Mouse (Mus musculus) embryonic facial prominence, embryonic 11.5 days (tissue): Measurements from ENCODE around the gene Qpctl. TPM values are rescaled to one million over a fixed set of nuclear protein-coding genes. Genes with fewer than 3 reads are reported as not detected.

Experiments used
- ATAC-seq: fragments of 200-750 bp; cut with Nextera tagmentation; replicated peaks from 2 replicates; pipeline ENCODE4 v1.8.0; 2017; ENCODE audit warnings: low read depth; ENCODE audit not compliant: insufficient number of reproducible peaks, low FRiP score, low TSS enrichment
- DNase-seq: peaks from one replicate; pipeline ENCODE4 v3.0.0-alpha.2; 2015; ENCODE audit warnings: low spot score
- H3K27ac ChIP-seq: fragments of 300-500 bp; sonication (generic); replicated peaks from 2 replicates; pipeline ENCODE4 v1.5.1; 2014; ENCODE audit warnings: mild to moderate bottlenecking, low read depth, low read length, control low read depth
- H3K27me3 ChIP-seq: fragments of 300-500 bp; sonication (generic); 2 replicates; pipeline ENCODE4 v1.6.1; 2014; ENCODE audit warnings: mild to moderate bottlenecking, low read length, moderate library complexity, mixed read lengths; ENCODE audit not compliant: control insufficient read depth, insufficient read depth
- H3K36me3 ChIP-seq: fragments of 300-500 bp; sonication (generic); replicated peaks from 2 replicates; pipeline ENCODE4 v1.6.1; 2014; ENCODE audit warnings: low read depth, mild to moderate bottlenecking, low read length, moderate library complexity, mixed read lengths; ENCODE audit not compliant: control insufficient read depth, insufficient read depth
- H3K4me1 ChIP-seq: fragments of 300-500 bp; sonication (generic); 2 replicates; pipeline ENCODE4 v1.6.1; 2014; ENCODE audit warnings: low read length, mixed read lengths; ENCODE audit not compliant: control insufficient read depth, insufficient read depth
- H3K4me2 ChIP-seq: fragments of 300-500 bp; sonication (generic); 2 replicates; pipeline ENCODE4 v1.6.1; 2014; ENCODE audit warnings: low read depth, mild to moderate bottlenecking, control low read depth, low read length, moderate library complexity
- H3K4me3 ChIP-seq: fragments of 300-500 bp; sonication (generic); 2 replicates; pipeline ENCODE4 v1.5.1; 2014; ENCODE audit warnings: low read depth, low read length, control low read depth
- H3K9ac ChIP-seq: fragments of 300-500 bp; sonication (generic); replicated peaks from 2 replicates; pipeline ENCODE4 v1.6.1; 2014; ENCODE audit warnings: mild to moderate bottlenecking, control low read depth, low read length
- H3K9me3 ChIP-seq: fragments of 300-500 bp; sonication (generic); replicated peaks from 2 replicates; pipeline ENCODE4 v1.6.1; 2016; ENCODE audit warnings: mild to moderate bottlenecking, low read length, inconsistent platforms, mixed read lengths; ENCODE audit not compliant: control insufficient read depth
- WGBS: fragments of 180-500 bp; shearing (Covaris S2); extraction: QIAGEN DNeasy Blood & Tissue Kit; methylation state at CpG from one replicate; pipeline ENCODE4 v1.1.7; 2014; 5-methylcytosine and 5-hydroxymethylcytosine counted together
- polyA plus RNA-seq: library from polyadenylated mRNA; unstranded; fragments of >200 nt; fragmentation: Nextera tagmentation; extraction: Ambion mirVana; gene quantifications from 2 replicates; pipeline ENCODE4 v1.2.1, GENCODE M21; 2014

Qpctl gene
- polyA plus RNA-seq, 1 experiment from 2014 or later, result 9.4 TPM

GRCm38 (mm10) chr7:19149626-19150025, 535 bp upstream of the Qpctl start, which contains the start of gene Snrpd2:
Snrpd2 (plus strand) TSS chr7:19149722.
- 0% methylated on average over 24 of the region's 24 CpGs for WGBS
- Histone ChIP-seq H3K27me3 (no peaks in the 10 kb centered on the region), H3K9me3 (no peaks in the 10 kb centered on the region), H3K4me1 (no peaks in the 10 kb centered on the region), H3K4me3 (peak within 1 kb of the TSS; percentile 62), H3K4me2 (peak within 1 kb of the TSS; percentile 66), H3K27ac (no peak within 1 kb of the TSS; the same call in 1 of the 2 replicates), H3K9ac (peak within 1 kb of the TSS; percentile 68), H3K36me3 (peaks cover 7% of the 10 kb centered on the region)
- ATAC-seq, result peak; percentile 89
- DNase-seq, result peak; percentile 98

- H3K27me3 ChIP-seq, result no peaks in the 10 kb centered on the region
- H3K4me3 ChIP-seq, result peak overlapping the region; percentile 62
- H3K4me1 ChIP-seq, result no peaks in the 10 kb centered on the region
- H3K4me2 ChIP-seq, result peak overlapping the region; percentile 65
- peaks cover 3% of the 10 kb centered on the region for H3K36me3 ChIP-seq
- no peaks in the 10 kb centered on the region for H3K9me3 ChIP-seq
- H3K27ac ChIP-seq, result no peak overlapping the region
- ATAC-seq (no peak), DNase-seq (no peak)
- H3K9ac ChIP-seq, result peak overlapping the region; percentile 35
- WGBS, result 13% methylated on average over 20 of the region's 20 CpGs
Observed at GRCm38 (mm10) chr7:19148180-19148874, 764 bp downstream of the Qpctl start.

- Histone ChIP-seq H3K27me3 (no peaks in the 10 kb centered on the region), H3K9ac (no peak overlapping the region), H3K4me1 (no peaks in the 10 kb centered on the region), H3K4me2 (no peak overlapping the region), H3K4me3 (no peak overlapping the region), H3K36me3 (no peaks in the 10 kb centered on the region; the same call in 1 of the 2 replicates), H3K9me3 (no peaks in the 10 kb centered on the region), H3K27ac (no peak overlapping the region)
- peak; percentile 33 for DNase-seq
- ATAC-seq, result no peak
- 50% methylated on average over 6 of the region's 6 CpGs for WGBS
Observed at GRCm38 (mm10) chr7:19147497-19148045, 1.5 kb downstream of the Qpctl start.

DNA sequence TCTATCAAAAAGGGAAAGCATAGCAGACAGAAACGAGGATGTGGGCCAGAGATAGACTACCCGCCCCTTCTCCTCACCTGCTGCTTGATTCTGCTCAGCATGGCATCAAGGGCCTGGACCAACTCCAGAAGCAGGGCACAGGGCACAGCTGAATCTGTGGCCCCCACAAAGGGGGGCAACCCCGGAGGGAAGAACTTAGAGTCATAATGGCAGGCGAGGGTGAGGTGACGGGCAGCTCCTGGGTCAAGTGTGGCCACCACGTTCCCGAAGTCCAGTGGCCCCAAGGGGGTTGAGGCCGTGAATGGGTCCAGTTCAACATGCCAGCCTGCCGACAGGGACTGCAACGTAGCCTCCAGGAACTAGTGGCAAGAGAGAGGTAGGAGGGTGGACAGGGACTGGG, 2.3 kb downstream of the Qpctl start:
- Histone ChIP-seq H3K27ac (no peak overlapping the region), H3K4me1 (no peaks in the 10 kb centered on the region), H3K4me3 (no peak overlapping the region), H3K9me3 (no peaks in the 10 kb centered on the region), H3K27me3 (no peaks in the 10 kb centered on the region), H3K9ac (no peak overlapping the region), H3K4me2 (no peak overlapping the region), H3K36me3 (no peaks in the 10 kb centered on the region; the same call in 1 of the 2 replicates)
- ATAC-seq (no peak), DNase-seq (no peak)
- WGBS, result 89% methylated on average over 10 of the region's 10 CpGs

DNA sequence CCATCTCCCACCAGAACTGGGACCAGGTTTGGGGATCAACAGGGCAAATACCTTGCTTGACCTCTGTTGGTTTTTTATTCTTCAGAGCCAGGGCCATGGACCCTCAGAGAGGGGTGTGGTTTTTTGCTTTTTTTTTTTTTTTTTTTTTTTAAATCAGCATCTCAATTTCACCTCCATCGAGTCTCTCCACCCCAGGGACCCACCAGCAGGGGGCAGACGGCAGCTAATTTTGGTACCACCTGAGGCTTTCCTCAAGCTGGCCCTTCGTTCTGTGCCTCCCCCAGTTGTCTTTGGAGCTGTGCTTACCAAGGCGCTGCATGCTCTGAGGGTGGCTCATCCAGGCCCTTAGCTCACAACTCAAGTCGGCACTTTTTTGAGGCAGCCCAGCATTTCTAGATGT, 11.7 kb downstream of the Qpctl start:
- Histone ChIP-seq H3K4me3 (no peak overlapping the region), H3K9ac (no peak overlapping the region), H3K36me3 (peaks cover 7% of the 10 kb centered on the region), H3K4me2 (no peak overlapping the region), H3K9me3 (no peaks in the 10 kb centered on the region), H3K4me1 (no peaks in the 10 kb centered on the region), H3K27ac (no peak overlapping the region), H3K27me3 (no peaks in the 10 kb centered on the region)
- WGBS, result 49% methylated on average over 5 of the region's 5 CpGs
- ATAC-seq (no peak), DNase-seq (peak; percentile 71)

DNA sequence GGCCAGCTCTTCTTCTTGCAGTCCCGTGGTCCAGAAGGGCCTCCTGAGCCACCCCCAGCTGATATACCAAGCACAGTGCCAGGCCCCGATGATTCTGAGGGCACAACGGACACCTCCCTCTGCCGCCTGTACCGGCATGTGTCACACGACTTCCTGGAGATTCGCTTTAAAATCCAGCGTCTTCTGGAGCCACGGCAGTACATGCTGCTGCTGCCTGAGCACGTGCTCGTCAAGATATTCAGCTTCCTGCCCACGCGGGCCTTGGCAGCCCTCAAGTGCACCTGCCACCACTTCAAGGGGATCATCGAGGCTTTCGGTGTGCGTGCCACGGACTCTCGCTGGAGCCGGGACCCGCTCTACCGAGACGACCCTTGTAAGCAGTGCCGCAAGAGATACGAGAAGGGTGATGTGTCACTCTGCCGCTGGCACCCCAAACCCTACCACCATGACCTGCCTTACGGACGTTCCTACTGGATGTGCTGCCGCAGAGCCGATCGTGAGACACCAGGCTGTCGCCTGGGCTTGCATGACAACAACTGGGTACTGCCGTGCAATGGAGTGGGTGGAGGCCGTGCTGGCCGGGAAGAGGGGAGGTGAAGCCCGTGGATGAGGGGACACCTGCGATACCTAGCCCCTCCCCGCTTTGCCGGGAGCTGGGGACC, 12.3 kb downstream of the Qpctl start:
- ATAC-seq, result 0 out of 2 replicates have a peak, but pooled peaks have one; percentile 10
- no peaks in the 10 kb centered on the region for H3K27me3 ChIP-seq
- no peaks in the 10 kb centered on the region for H3K9me3 ChIP-seq
- no peak overlapping the region for H3K4me3 ChIP-seq
- no peaks in the 10 kb centered on the region for H3K4me1 ChIP-seq
- H3K36me3 ChIP-seq, result peaks cover 7% of the 10 kb centered on the region
- no peak overlapping the region for H3K9ac ChIP-seq
- 92% methylated on average over 38 of the region's 38 CpGs for WGBS
- H3K4me2 ChIP-seq, result no peak overlapping the region
- DNase-seq, result no peak
- no peak overlapping the region for H3K27ac ChIP-seq

GRCm38 (mm10) chr7:19136168-19136567, 12.9 kb downstream of the Qpctl start:
- H3K36me3 ChIP-seq, result peaks cover 7% of the 10 kb centered on the region
- 95% methylated on average over 13 of the region's 13 CpGs for WGBS

More at GRCm38 (mm10) chr7:19136168-19136567, 12.9 kb downstream of the Qpctl start:
- Histone ChIP-seq H3K4me2 (no peak overlapping the region), H3K9me3 (no peaks in the 10 kb centered on the region), H3K9ac (no peak overlapping the region), H3K27me3 (no peaks in the 10 kb centered on the region), H3K4me3 (no peak overlapping the region), H3K4me1 (no peaks in the 10 kb centered on the region), H3K27ac (no peak overlapping the region)
- ATAC-seq, result no peak
- no peak for DNase-seq
